Mouse (Mus musculus): ENCODE measurements at regions not wholly inside any gene's neighbourhood (a gene's known extent, or its start where the extent isn't known, plus 50 kb on each side); places are given as distances from the start of the nearest gene placed in this dataset.

DNA sequence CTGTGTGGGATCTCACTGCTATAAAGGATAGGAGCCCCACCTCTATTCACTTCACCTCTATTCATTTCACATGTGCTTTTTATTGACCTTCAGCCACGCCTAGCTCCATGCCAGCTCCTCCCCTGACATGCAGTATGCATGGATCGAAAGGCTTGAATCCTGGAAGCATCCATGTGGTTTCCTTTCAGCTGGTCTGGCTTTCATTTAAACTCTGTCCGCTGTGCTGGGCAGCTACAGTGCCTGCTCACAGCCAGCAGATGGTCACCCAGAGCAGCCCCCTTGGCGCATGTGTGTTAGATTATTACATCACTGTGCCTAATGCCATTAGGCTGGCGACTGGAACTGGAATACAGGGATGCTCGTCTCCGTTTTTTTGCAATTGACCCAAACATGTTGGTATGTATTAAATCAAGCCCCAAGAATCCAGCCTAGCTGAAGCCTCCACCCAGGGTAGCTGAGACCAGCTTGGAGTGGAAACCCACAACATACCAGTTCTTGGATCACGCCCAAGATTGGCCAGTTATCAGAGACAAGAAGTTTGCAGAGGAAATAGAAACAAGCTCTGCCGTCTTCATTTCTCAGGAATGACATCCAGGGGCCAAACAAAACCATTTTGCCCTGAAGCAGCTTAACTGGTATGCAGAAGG, 113.2 kb downstream of the Inhbb start:
- CTCF ChIA-PET = no interaction called here

DNA sequence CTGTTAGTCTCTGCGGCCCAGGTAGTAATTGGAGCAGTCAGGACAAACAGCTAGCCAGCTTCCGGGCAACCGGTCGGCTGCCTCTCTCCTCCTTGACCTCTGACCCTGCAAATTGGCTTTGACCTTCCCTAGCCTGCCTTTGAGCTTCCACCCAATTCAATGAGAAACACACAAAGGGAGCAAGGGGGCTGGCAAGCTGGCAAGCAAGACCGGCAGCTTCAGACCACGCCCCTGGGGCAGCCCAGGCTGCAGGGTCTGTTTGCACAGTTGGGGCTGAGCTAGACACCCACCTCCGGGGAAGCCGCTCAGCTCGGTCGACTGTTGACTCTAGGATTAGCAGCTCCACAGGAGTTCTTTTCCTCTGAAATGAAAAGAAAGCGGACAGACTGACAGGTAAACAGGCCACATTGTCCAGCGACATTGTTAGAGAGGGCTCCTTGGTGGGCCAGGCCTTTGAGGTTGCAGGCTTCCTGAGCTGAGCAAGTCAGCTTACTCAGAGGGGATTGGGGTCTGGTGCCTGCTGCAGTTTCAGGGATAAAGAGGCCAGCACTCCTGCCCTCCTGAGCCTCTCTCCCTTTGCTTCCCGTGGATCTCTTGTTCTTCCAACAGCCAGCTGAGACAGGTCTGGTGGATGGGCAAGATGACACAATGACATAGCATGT, 116.6 kb downstream of the Inhbb start:
- CTCF ChIA-PET = no interaction called here

DNA sequence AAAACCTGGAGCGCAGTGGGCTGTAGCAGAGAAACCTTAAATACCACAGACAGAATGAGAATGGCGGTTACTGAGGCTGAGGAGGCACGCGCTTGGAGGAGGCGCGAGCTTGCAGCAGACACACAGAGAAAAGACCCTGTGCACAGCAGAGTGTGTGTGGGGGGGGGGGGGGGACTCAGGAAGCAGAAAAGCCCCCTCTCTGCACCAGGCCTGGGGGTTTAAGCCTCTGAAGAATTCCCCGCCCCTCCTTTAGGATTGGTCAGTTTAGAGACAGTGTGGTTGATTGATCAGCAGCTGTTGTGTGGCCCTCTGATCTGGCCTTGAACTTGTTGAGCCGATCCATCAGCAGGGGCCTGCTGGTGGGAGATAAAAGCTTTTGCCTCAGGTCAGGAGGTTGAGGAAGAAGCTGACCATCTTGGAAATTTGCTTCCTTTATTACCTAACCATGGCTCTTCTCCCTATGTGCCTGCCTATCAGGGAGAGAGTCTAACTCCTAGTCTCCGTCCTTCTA, 117.5 kb downstream of the Inhbb start:
- CTCF ChIA-PET = interaction anchor here (0.7 kb wide), 1 partner anchor 33 kb away, joined by 12 read pairs; no protein-coding TSS in a partner anchor

DNA sequence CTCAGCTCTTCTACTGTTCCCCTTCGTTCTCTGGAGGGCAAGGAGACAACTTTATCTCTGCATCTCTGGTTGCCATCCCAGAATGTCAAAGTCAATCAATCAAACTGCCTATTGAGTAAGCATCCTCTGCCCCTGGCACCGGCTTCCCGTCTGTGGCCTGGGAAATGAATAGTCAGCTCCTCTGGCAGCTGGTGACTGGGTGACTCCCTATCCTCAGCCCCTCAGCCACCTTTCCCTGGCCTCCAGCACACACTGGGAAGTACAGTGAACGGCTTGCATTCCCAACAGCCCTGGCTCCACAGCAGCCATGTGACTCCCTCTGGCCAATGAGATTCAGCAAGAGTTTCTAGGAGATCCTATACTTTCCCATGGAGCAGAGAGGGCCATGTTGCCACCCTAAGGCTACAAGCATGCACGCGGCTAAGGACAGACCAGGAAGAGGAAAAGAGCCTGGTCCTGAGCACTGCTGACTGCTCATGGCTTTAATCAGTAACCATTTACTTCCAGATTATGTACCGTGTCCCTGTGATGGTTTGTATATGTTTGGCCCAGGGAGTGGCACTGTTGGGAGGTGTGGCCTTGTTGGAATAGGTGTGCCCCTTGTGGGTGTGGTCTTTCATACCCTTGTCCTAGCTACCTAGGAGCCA, 119.6 kb downstream of the Inhbb start:
- CTCF ChIA-PET = no interaction called here

DNA sequence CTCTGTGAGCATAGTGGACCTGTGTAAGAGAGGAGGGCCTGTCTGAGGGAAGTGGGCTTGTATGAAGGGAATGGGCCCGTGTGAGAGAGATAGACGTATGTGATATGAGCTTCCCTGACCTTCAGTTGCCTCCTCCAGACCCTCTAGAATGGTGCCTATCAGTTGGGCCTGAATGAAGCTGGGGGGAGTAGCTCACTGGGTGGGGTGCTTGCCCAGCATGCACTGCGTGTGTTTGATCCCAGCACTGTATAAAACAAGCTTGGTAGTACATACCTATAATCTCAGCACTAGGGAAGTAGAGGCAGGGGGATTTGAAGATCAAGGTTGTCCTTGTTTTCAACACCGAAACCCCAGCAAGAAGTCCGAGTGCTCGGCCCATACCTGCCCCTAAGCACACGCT, 120.1 kb downstream of the Inhbb start:
- CTCF ChIA-PET = no interaction called here

DNA sequence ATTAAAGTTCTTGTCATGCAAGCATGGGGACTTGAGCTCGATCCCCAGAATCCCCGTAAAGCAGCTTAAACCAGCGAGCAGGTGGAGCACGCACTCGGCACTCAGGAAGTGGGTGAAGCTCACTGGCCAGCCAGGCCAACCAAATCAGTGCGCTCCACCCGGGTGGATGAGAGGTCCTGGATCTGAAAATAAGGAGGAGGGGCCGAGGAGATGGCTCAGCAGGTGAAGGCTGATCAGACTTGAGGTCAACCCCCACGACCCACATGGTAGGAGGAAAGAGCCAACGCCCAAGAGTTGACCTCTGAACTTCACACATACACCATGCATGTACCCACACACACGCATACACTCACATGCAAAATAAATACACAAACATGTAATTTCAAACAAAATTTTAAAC, 120.8 kb downstream of the Inhbb start:
- CTCF ChIA-PET = no interaction called here

DNA sequence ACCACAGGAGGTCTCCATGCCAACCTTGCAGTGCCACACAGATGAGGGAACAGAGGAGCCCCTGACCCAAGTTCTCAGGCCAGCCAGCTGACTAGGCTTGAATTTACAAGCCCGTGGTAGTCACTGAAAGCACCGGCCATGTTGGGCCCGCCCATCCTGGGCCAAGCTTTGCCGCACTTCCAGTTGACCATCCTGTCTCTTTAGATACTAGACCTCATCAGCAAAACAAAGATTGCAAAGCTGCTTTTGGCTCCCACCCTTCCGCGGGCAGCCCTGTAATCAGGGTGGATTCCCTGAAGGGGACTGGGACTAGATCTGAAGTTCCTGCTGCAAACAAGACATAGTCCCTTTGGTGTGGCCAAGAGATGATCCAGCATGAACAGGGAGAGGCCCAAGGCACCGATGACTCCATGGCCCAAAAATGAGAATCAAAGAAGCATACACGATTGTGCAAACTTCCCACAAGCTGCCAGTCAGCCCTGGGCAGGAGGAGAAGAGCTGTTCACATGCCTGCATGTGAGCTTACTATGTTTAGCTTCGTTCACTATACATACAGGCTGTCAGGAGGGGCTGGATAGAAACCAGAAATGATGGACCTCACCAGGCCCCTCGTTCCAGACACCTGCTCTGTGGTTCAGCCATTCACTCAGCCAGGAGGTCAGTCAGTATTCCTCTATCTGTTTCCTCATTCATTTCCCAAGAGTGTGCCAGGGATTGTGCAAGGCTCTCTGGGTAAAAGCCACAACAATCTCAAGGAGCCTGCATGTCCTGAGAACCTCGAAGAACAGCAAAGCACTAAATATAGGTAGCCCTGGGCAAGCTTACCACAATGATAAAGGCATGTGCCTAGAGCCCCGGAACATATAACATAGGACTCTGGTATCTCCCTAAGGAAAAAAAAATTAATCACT, 122.0 kb downstream of the Inhbb start:
- CTCF ChIA-PET = no interaction called here

DNA sequence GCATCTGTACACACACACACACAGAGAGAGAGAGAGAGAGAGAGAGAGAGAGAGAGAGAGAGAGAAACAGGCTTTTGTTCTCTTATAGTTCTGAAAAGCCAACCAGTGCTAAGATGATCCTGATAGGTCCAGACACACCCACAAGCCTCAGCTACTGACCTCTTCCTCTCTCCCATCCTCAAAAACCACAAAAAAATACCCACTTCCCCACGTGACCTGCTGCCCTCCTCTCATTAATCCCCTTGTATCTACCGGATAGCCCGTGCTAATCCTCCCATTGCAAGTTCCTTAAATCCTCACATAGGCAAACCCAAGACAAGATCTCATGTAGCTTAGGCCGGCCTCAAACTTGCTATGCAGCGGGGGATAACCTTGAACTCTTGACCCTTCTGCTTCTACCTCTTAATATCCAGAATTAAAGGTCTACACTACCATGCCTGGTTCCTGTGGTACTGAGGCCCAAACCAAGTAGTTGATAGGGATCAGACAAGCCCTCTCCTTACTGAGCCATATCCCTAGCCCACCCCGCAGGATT, 123.3 kb downstream of the Inhbb start:
- CTCF ChIA-PET = no interaction called here

DNA sequence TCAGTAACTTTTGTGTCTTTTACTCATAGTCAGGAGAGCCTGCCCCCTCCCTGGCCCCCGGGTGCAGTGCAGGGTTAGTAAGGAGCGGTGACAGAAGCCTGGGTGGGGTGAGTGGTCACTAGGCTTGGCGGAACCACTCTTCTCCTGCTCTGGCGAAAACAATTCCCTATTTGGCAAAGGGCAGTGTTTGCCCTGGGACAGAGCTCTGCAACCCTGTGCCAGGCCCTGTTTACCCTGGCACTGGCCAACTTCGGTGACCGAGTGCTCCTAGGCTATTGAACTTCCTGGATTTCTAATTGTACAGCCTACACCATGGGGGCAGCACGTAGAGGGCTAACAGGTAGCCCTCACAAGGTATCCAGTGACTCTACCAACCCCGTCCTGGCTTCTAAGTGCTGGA, 126.9 kb downstream of the Inhbb start:
- CTCF ChIA-PET = no interaction called here

DNA sequence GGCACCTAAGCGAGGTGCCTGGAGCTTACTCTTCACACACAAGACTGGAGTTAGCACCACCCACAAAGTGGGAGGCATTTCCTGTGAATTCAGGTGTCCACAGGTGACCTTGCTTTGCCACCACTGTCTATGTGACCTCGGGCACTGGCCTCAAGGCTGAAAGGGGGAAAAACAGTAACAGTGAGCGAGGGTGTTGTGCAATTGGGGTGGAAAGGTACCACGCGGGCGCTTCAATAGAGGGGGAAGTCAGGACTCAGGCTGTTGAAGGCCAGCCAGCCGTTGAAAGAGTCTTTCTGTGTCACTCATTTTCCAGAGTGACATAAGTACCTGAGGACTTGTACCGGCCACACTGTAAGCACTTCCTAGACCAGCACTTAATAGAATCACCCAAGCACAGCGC, 128.2 kb downstream of the Inhbb start:
- CTCF ChIA-PET = no interaction called here

DNA sequence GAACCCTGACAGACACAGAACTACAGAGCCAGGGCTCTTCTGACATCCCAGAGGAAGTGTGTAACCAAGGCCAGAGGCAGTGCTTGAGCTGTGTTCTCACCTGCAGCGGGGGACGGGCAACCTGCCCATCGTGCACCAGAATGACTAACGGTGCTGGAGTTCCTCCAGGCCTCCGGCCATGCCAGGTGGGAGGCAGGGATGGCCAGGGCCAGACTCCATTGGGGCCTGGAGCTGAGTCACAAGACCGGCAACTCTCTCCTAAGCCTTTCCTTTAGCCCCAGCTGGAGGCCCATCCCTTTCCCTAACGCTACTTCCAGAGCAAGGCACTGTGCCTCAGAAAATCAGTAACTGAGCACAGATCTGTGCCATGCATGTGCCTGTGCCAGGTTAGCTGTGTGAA, 129.8 kb downstream of the Inhbb start:
- CTCF ChIA-PET = no interaction called here

DNA sequence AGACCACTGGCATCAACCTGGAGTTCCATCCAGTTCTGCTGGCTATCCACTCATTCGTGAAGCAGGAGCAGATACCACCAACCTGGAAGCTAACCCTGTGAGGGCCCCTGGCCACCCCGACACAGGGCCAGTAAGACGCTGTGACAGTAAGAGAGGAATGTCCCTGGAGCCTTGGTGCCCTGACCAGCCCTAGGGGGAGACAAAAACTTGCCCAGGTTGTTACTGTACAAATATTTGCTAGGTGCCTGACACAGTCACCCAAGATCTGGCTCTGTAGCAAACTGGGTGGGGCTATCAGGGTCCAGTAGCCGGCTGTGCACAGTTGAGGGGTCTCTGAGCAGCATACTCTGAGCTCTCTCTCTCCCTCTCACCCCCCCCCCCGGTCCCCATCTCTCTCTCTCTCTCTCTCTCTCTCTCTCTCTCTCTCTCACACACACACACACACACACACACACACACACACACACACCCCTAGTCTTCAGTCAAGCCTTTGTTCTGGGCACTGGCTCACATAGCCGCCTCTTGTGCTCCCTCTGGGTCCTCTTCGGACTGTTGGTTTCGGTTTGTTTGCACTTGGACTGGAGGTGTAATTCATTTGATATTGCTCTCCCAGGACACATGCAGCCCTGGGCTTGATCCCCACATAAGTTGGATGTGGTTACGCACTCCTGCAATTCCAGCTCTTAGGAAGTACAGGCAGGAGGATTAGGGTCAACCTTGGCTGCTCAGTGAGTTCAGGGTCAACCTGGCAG, 131.7 kb downstream of the Inhbb start:
- CTCF ChIA-PET = no interaction called here

DNA sequence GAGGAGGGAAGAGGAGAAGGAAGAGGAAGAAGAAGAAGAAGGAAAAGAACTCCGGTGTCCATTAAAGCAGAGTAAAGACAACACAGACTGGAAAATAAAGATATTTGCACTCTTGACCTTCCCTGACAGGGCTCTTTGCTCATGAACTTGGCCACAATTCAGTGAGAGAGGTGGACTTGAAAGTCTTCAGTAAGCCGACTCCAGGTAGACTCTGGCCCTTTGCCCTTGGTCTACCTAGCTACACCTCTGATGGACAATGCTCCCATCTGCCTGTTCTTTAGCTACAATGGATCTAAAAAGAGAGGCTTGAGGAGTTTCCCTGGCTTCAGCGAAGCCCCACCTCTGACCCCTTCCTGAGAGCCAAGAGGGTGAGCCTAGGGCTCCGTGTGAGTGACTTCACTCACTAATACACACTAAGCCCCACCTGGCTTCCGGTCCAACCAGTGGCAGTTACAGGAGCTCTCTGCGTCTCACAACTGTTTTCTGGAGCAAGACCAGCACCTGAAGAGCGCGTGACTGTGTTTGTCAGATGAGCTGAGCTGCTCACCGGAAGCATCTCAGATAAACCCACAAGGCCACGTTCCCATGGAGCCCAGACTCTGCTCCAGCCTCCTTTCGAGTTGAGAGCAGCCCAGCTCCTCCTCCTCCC, 132.4 kb downstream of the Inhbb start:
- CTCF ChIA-PET = no interaction called here

DNA sequence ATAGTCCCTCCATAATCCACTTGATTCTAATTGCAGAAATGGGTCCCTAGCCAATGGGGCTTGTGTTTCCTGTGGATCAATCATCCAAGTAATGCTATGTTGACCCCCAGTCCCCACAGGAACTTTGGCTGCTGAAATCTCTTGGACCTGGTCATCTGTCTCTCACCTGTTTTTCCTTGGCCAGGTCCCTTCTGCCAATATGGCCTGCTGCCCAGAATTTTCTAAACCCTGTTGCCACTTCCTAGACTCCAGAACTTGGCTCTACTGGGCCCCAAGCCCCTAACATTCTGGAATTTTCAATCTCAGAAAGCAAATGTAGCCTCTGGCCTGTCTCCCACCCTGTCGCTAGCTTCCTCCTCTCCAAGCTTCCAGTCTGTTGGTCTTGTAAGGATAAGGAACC, 139.6 kb downstream of the Inhbb start:
- CTCF ChIA-PET = no interaction called here

DNA sequence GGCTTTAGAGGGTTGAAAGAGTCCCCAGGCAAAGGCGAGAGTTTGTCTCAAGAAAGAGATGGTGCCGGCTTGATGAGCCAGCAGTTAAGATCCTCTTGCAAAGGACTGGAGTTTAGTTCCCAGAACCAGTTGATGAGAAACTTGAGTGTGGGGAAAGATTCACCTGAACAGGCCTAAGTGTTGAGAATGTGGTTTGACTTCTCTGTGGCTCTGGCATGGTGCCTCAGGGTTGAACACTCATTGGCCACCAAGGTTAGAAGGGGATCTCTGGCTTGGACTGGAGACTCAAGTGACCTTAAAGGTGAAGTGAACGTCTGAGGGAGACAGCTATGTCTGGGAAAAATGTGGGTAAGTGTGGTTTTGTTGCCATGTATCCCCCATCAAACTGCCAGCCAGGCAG, 142.8 kb downstream of the Inhbb start:
- CTCF ChIA-PET = no interaction called here

DNA sequence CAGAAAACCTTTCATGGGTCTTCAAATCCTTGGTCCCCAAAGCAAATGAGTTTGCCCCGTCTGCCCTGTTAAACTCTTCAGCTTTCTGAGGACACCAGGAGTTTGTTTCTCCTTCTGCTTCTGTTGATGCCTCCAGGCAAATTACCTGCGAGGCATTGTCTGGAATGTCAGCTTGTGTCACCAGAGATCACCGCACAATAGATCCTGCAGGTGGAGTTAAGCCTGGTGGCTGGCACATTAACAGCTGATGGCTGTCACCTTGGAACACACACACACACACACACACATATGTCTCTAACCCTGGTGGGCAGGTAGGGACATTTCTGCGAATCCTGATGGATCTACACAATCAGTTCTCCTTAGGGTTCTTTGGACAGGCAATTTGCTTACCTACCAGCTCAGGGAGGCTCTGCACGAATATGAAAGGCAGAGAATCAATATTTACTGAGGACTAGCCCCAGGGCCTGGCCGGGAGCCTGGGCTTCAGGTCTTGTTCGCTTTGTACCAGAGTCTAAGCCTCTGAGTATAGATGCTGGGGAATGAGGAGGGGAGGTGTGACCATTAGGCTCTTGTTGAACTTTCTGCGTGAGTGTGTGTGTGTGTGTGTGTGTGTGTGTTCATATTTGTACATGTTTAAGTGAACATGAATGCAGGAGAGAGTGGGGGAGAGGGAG, 143.4 kb downstream of the Inhbb start:
- CTCF ChIA-PET = no interaction called here

DNA sequence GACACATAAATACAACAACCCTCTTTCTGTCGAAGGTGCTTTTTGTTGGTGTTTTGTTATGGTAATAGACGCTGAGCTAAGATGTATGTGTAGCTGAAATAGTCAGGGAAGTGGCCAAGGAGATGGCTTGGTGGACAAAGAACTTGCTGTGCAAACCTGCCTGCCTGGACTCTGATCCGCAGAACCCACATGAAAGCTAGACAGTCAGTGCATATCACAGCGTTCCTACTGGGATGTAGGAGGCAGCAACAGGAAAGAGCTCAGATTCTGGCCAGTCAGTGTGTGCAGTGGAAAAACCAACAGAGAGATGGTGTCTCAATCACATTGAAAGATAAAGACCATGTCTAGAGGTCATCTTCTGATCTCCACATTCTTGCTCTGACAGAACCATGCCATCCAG, 144.1 kb downstream of the Inhbb start:
- CTCF ChIA-PET = no interaction called here

DNA sequence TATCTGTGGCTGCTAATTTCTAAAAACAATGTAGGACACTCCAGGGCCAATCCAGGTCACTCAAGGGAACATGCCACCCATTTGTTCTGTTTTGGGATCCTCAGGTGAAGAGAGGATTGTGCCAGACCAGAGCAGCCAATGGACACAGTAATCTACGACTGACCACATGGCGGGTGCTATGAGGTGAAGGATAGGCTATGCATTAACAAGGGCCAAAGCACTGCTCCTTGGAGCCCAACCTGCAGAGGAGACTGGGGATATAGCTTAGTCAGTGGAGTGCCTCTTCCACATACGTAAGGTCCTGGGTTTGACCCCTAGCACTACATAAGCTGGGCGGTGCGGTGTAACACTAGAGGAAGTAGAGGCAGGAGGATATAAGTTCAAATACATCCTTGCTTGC, 156.0 kb downstream of the Inhbb start:
- CTCF ChIA-PET = interaction anchor here (0.7 kb wide), 1 partner anchor 31 kb away, joined by 3 read pairs; no protein-coding TSS in a partner anchor

DNA sequence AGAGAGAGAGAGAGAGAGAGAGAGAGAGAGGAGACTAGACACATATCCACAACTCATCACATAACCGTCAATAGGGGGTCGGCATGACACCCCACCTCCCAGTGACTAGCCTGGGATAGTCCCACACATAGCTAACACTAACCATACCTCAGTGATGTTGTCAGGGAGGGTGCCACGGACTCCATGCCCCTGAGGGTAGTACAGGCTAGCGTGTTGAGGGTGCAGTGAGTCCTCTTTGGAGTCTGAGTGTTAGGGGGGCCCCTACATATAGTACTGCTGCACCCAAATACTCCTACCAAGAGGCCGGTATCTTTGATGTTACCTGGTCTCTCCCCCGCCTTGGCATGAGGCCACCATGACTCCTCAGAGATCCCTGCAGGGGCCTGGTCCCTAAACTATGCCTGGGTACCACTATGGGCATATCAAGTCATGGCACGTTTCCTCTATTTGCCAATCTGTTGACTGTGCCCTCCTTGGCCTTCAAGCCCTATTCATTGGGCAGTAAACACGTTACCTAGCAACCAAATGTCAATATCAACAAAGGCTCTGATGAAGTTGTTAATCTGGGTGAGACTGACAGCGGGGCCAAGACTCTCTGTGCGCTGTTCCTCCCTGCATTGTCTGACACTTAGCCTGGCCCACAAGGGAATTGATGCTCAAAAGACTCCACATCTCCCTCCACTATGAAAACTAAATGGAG, 156.7 kb downstream of the Inhbb start:
- CTCF ChIA-PET = no interaction called here

DNA sequence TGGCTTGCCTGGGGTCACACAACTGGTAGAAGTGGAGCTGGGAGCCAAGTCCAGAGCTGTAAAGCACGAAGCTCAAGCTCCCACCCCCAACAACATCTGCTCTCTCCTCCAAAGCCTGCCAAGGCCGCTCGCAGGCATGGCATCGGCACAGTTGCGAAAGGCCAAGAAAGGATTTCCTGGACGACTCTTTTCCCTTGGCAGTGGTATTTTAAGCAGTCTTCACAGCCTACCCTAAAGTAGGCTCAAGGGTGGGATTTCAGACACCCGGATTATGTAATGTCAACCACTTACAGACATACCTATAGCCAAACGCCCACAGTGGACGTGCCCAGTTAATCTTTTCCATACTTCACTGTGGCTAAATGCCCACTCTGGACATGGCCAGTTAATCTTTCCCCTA, 162.6 kb downstream of the Inhbb start:
- CTCF ChIA-PET = no interaction called here
